Mouse (Mus musculus): ENCODE measurements around the gene Usp25. TPM values are rescaled to one million over a fixed set of nuclear protein-coding genes. Genes with fewer than 3 reads are reported as not detected.

Usp25 gene
- 102 TPM for total RNA-seq (2023)

GRCm38 (mm10) chr16:77013427-77014320 is at the start of gene Usp25:
Gene Usp25, plus strand, starts transcription at chr16:77013706.

